Mouse (Mus musculus) adipose tissue, adult 10 weeks (tissue): ENCODE measurements around the gene Btbd35f30. TPM values are rescaled to one million over a fixed set of nuclear protein-coding genes. Genes with fewer than 3 reads are reported as not detected.

Experiments used
- polyA plus RNA-seq: library from polyadenylated mRNA; stranded (reverse); fragments of 350-450 nt; fragmentation: Illumina TruSeq; extraction: RNeasy Lipid Tissue Mini Kit (QIAGEN cat#74804); gene quantifications from one replicate; pipeline ENCODE4 v1.2.3, GENCODE M21; 2014; ENCODE audit warnings: low read depth, low replicate concordance

Gene Btbd35f30
- not detected for polyA plus RNA-seq

DNA sequence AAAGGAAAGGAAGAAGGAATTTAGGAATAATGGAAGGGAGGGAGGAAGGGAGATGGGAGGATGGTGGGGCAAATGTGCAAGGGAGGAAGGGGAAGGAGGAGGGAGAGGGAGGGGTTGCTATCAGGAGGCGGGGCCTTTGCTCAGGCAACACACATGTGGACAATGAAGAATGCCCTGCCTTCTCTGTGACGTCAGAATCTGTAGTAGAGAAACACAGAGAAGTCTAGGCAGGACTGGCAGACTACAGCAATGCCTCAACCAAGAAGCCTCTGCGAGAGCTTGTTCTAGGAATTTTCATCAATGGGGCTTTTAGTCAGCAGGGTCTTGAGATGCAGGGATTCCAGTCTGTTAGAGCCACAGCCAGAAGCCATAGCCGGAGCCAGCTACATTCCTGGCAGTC is at the start of gene Btbd35f30:
Btbd35f30 (plus strand) TSS at position 301 of the 400 bp plus-strand sequence.

DNA sequence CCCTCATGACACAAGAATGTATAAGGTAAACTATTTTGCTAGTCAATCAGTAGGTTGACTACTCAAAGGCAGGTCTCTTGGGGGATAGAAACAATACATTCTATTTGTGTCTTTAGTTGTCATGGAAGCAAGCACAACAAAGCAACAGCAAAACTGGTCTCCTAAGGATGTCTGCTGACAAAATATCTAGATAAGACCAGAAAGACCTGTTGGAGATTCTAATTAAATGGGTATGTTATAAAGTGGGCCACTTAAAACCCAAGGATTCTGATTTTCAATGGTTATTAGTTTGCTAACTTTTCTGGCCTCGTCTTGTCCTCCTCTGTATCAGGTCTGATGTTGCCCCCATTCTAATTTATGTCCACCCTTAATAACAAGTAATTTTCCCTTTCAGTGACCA is 47.0 kb downstream of the Btbd35f30 start, which contains the start of gene Gm21789:
Gm21789 (plus strand) TSS at position 301 of the 400 bp plus-strand sequence.

Other genes with a start within 250 kb of the Btbd35f30 start
- not detected for gene Gm5926, start 243.9 kb upstream of the Btbd35f30 start, polyA plus RNA-seq
- not detected for gene Btbd35f21, start 168.5 kb upstream of the Btbd35f30 start, polyA plus RNA-seq
- gene Gm21789, start 47.1 kb downstream of the Btbd35f30 start, polyA plus RNA-seq: not detected
- gene Btbd35f5, start 79.3 kb downstream of the Btbd35f30 start, polyA plus RNA-seq: not detected